Mouse (Mus musculus) forebrain, embryonic 13.5 days (tissue): ENCODE results near the gene Grin2c. TPM values are rescaled to one million over a fixed set of nuclear protein-coding genes. Genes with fewer than 3 reads are reported as not detected.
A peak's percentile ranks its signal among the peaks of the same experiment; 100 is the strongest.

Experiments
- ATAC-seq: fragments of 200-750 bp; cut with Nextera tagmentation; 2 replicates; pipeline ENCODE4 v1.8.0; 2017
- H3K27ac ChIP-seq: fragments of 300-500 bp; sonication (generic); 2 replicates; pipeline ENCODE4 v1.5.1; 2015; ENCODE audit warnings: inconsistent platforms, mild to moderate bottlenecking, moderate library complexity
- H3K27me3 ChIP-seq: fragments of 300-500 bp; sonication (generic); 2 replicates; pipeline ENCODE4 v1.6.1; 2015; ENCODE audit warnings: mild to moderate bottlenecking, inconsistent platforms
- H3K36me3 ChIP-seq: fragments of 300-500 bp; sonication (generic); 2 replicates; pipeline ENCODE4 v1.6.1; 2015; ENCODE audit warnings: mild to moderate bottlenecking, inconsistent platforms; ENCODE audit not compliant: poor library complexity, severe bottlenecking
- H3K4me1 ChIP-seq: fragments of 300-500 bp; sonication (generic); 2 replicates; pipeline ENCODE4 v1.6.1; 2015; ENCODE audit warnings: inconsistent platforms
- H3K4me2 ChIP-seq: fragments of 300-500 bp; sonication (generic); 2 replicates; pipeline ENCODE4 v1.6.1; 2015; ENCODE audit warnings: inconsistent platforms, mild to moderate bottlenecking, moderate library complexity
- H3K4me3 ChIP-seq: fragments of 300-500 bp; sonication (generic); 2 replicates; pipeline ENCODE4 v1.5.1; 2015; ENCODE audit warnings: mild to moderate bottlenecking, inconsistent platforms
- H3K9ac ChIP-seq: fragments of 300-500 bp; sonication (generic); 2 replicates; pipeline ENCODE4 v1.6.1; 2015; ENCODE audit warnings: mild to moderate bottlenecking, inconsistent platforms
- H3K9me3 ChIP-seq: fragments of 300-500 bp; sonication (generic); replicated peaks from 2 replicates; pipeline ENCODE4 v1.6.1; 2016; ENCODE audit warnings: inconsistent platforms
- WGBS: fragments of 180-500 bp; shearing (Covaris S2); methylation state at CpG from one replicate; pipeline ENCODE4 v1.1.7; 2015; 5-methylcytosine and 5-hydroxymethylcytosine counted together
- microRNA-seq: library from miRNA; unstranded; fragments of <30 nt; microRNA quantifications from one replicate; pipeline ENCODE4, GENCODE M21; 2016
- polyA plus RNA-seq: library from polyadenylated mRNA; unstranded; fragments of >200 nt; fragmentation: Nextera tagmentation; extraction: Ambion mirVana; gene quantifications from 2 replicates; pipeline ENCODE4 v1.2.1, GENCODE M21; 2015

Grin2c gene
- polyA plus RNA-seq, 1 experiment from 2014 or later: not detected

DNA sequence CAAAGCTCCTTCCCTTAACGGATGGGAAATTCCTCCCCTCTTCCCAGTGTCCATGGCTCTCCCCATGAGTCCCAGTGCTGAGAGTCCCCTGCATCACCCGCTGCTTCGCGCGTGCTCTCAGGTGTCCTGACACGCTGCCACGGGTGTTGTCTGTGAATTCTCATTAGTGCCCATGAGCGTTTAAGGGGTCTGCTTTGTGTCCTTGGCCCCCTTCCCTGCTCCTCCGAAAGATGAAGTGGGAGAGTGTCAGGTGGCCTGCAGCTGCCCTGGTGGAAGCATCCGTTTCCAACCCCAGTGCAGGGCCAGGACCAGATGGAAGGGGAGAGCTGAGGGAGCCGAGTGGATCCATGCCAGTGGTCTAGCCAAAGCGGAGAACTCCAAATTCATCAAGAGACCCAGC lies 58.9 kb downstream of the Grin2c start:
- no peaks in the 10 kb centered on the region for H3K9me3 ChIP-seq
- H3K9ac ChIP-seq: peak overlapping the region; percentile 8; the same call in 1 of the 2 replicates
- no peak overlapping the region for H3K4me3 ChIP-seq
- peaks cover 47% of the 10 kb centered on the region for H3K36me3 ChIP-seq
- ATAC-seq: no peak
- H3K4me2 ChIP-seq: no peak overlapping the region
- no peaks in the 10 kb centered on the region for H3K27me3 ChIP-seq
- H3K4me1 ChIP-seq: peaks cover 7% of the 10 kb centered on the region; the same call in 1 of the 2 replicates
- 73% methylated on average over 12 of the region's 12 CpGs for WGBS
- no peak overlapping the region for H3K27ac ChIP-seq

DNA sequence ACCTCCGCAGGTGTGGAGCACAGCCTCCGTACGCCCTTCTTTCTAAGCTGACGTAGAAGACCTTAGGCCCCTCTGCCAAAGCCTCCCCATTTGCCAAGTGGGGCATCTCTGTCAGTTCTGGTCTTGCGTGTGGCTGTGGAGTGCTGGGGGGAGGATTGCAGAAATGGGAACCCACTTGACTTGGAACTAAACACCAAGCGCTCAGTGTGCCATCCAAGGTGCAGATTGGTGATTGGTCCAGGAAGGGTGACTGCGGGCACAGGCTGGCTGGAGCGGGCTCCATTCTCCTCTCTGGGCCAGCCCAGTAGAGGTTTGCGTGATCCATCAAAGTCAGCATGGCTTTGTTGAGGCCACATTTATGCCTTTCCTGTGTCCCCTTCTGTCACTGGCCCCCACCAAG lies 64.3 kb downstream of the Grin2c start:
- H3K4me1 ChIP-seq: no peaks in the 10 kb centered on the region; the same call in 1 of the 2 replicates
- H3K9ac ChIP-seq: no peak overlapping the region
- no peaks in the 10 kb centered on the region for H3K27me3 ChIP-seq
- peaks cover 51% of the 10 kb centered on the region for H3K36me3 ChIP-seq
- no peak overlapping the region for H3K4me3 ChIP-seq
- no peak overlapping the region for H3K4me2 ChIP-seq
- H3K27ac ChIP-seq: no peak overlapping the region
- no peaks in the 10 kb centered on the region for H3K9me3 ChIP-seq
- WGBS: 97% methylated on average over 9 of the region's 9 CpGs
- ATAC-seq: no peak

DNA sequence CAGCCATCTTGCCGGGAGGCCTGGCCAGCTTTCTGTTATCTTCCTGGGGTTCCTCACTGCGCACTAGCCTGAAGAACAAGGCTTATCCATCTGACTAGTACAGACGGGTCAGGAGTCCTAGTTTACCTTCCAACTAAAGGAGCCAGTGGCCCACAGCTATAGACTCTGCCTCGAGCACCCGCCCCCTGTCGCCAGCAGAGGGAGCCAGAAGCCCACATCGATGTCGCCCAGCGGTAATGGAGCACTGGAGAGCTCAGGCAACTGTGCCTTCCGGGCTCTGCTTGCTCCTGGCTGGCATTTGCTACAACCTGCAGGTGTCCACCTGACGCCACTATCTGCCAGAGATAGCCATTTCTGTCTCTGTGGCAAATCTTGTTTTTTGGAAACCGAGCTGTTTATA lies 64.7 kb downstream of the Grin2c start:
- H3K27me3 ChIP-seq: no peaks in the 10 kb centered on the region
- H3K9me3 ChIP-seq: no peaks in the 10 kb centered on the region
- no peak overlapping the region for H3K4me3 ChIP-seq
- no peak overlapping the region for H3K4me2 ChIP-seq
- H3K4me1 ChIP-seq: no peaks in the 10 kb centered on the region; the same call in 1 of the 2 replicates
- H3K36me3 ChIP-seq: peaks cover 52% of the 10 kb centered on the region
- 16% methylated on average over 12 of the region's 12 CpGs for WGBS
- no peak overlapping the region for H3K27ac ChIP-seq
- ATAC-seq: peak; percentile 90
- no peak overlapping the region for H3K9ac ChIP-seq

DNA sequence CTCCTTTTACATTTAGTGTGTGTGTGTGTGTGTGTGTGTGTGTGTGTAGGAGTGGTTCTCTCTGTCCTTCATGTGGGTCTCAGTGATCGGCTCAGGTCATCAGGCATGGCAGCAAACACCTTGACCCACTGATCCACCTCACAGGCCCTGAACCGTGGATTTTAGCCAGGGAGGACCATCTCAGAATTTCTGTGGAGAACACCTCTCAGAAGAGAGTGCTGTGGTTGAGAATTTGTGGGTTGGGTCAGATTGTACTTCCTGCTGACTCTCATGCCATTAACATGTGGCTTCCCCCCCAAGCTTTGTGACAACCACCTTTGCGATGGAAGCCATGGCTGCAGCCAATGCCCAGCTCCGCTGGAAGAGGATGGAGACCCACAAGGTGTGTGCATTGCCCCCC lies 66.5 kb downstream of the Grin2c start:
- Histone ChIP-seq H3K27ac (no peak overlapping the region), H3K9me3 (no peaks in the 10 kb centered on the region), H3K27me3 (no peaks in the 10 kb centered on the region), H3K36me3 (peaks cover 35% of the 10 kb centered on the region), H3K4me3 (no peak overlapping the region), H3K4me2 (no peak overlapping the region), H3K4me1 (no peaks in the 10 kb centered on the region), H3K9ac (no peak overlapping the region)
- 88% methylated on average over 4 of the region's 4 CpGs for WGBS
- no peak for ATAC-seq

Small RNA genes within 50 kb of the gene (microRNA-seq; reads per million reads assigned to microRNA genes)
- not detected for gene Gm25837

Other genes with a start within 250 kb of the Grin2c start
- not detected in 2 replicates for gene Cd300ld4, start 240.2 kb downstream of the Grin2c start, polyA plus RNA-seq
- not detected in 2 replicates for gene Cd300ld5, start 229.5 kb downstream of the Grin2c start, polyA plus RNA-seq
- gene Cd300ld3, start 218.8 kb downstream of the Grin2c start, polyA plus RNA-seq: not detected in 2 replicates
- gene Cd300e, start 205.1 kb downstream of the Grin2c start, polyA plus RNA-seq: not detected in 2 replicates
- gene Rab37, start 175.8 kb downstream of the Grin2c start, polyA plus RNA-seq: 0.60 and 0.76 TPM in 2 replicates
- gene Cd300lf, start 133.3 kb downstream of the Grin2c start, polyA plus RNA-seq: 0.11 TPM in 1 of 2 replicates, not detected in the other
- 28.8 TPM in 2 replicates for gene Slc9a3r1, start 103.9 kb downstream of the Grin2c start, polyA plus RNA-seq
- 7.8 and 9.2 TPM in 2 replicates for gene Tmem104, start 79.8 kb downstream of the Grin2c start, polyA plus RNA-seq
- 18.2 and 20.3 TPM in 2 replicates for gene Nat9, start 79.4 kb downstream of the Grin2c start, polyA plus RNA-seq
- gene Fdxr, start 9.8 kb upstream of the Grin2c start, polyA plus RNA-seq: 19.7 and 20.5 TPM in 2 replicates
- gene Fads6, start 30.4 kb upstream of the Grin2c start, polyA plus RNA-seq: 0.23 and 0.39 TPM in 2 replicates
- gene Otop2, start 39.9 kb upstream of the Grin2c start, polyA plus RNA-seq: not detected in 2 replicates
- gene Ush1g, start 54.8 kb upstream of the Grin2c start, polyA plus RNA-seq: not detected in 2 replicates
- 0.14 TPM in 1 of 2 replicates, not detected in the other for gene Otop3, start 67.5 kb upstream of the Grin2c start, polyA plus RNA-seq
- gene Hid1, start 100.5 kb upstream of the Grin2c start, polyA plus RNA-seq: 32.9 and 36.4 TPM in 2 replicates
- 20.7 and 20.9 TPM in 2 replicates for gene Cdr2l, start 114.7 kb upstream of the Grin2c start, polyA plus RNA-seq
- gene Mrpl58, start 136.5 kb upstream of the Grin2c start, polyA plus RNA-seq: 246 and 248 TPM in 2 replicates
- gene Atp5h, start 152.7 kb upstream of the Grin2c start, polyA plus RNA-seq: 916 and 1,000 TPM in 2 replicates
- gene Kctd2, start 152.9 kb upstream of the Grin2c start, polyA plus RNA-seq: 7.0 and 9.9 TPM in 2 replicates
- gene Trim80, start 173.3 kb upstream of the Grin2c start, polyA plus RNA-seq: not detected in 2 replicates
- not detected in 2 replicates for gene Slc16a5, start 195.2 kb upstream of the Grin2c start, polyA plus RNA-seq
- 11.3 and 13.0 TPM in 2 replicates for gene Armc7, start 208.4 kb upstream of the Grin2c start, polyA plus RNA-seq
- 87.0 and 91.1 TPM in 2 replicates for gene Nt5c, start 224.6 kb upstream of the Grin2c start, polyA plus RNA-seq
- 1,632 and 1,660 TPM in 2 replicates for gene Jpt1, start 247.1 kb upstream of the Grin2c start, polyA plus RNA-seq